Mouse (Mus musculus) stomach, postnatal 0 days (tissue): ENCODE measurements around the gene Aig1.

ENCODE experiments used
- CTCF ChIP-seq: IDR thresholded peaks from 2 replicates; pipeline ENCODE4 v1.5.1; 2016; ENCODE audit warnings: antibody characterized with exemption, low read depth, mild to moderate bottlenecking, moderate library complexity
- EP300 ChIP-seq: optimal IDR thresholded peaks from 2 replicates; pipeline ENCODE3; 2016; ENCODE audit warnings: antibody characterized with exemption

GRCm38 (mm10) chr10:13850071-13850470 lies 18.7 kb downstream of the Aig1 start:
- TF ChIP-seq EP300 (no peak), CTCF (no peak)
